Mouse (Mus musculus) lung, postnatal 25 days (tissue): ENCODE data around the gene Il22ra1.
"Not testable (repeated sequence)": the region's sequence is repeated elsewhere in the genome, so short reads cannot be mapped to it uniquely, and the experiment has no call there.

ENCODE experiments used
- DNase-seq: peaks from one replicate; pipeline ENCODE4 v3.0.0; 2022; ENCODE audit warnings: low spot score

Il22ra1 gene

GRCm38 (mm10) chr4:135727817-135728216 lies at the start of gene Il22ra1:
TSS of gene Il22ra1 (plus strand) at chr4:135728172.
- DNase-seq, result no peak

- DNase-seq, result no peak
Observed at GRCm38 (mm10) chr4:135679316-135679715, 48.7 kb upstream of the Il22ra1 start.

- no peak for DNase-seq
Observed at GRCm38 (mm10) chr4:135681789-135682188, 46.2 kb upstream of the Il22ra1 start.

- DNase-seq, result peak; percentile 47
Observed at GRCm38 (mm10) chr4:135683553-135683952, 44.4 kb upstream of the Il22ra1 start.

- DNase-seq, result no peak
Observed at GRCm38 (mm10) chr4:135684731-135685130, 43.2 kb upstream of the Il22ra1 start.

- DNase-seq, result peak; percentile 37
Observed at GRCm38 (mm10) chr4:135685906-135686567, 41.9 kb upstream of the Il22ra1 start, which contains the start of gene Ifnlr1. TSS of gene Ifnlr1 (plus strand) at chr4:135686287.

GRCm38 (mm10) chr4:135686568-135686953 lies 41.4 kb upstream of the Il22ra1 start:
- no peak for DNase-seq

- no peak for DNase-seq
Observed at GRCm38 (mm10) chr4:135689797-135690196, 38.2 kb upstream of the Il22ra1 start.

- peak; percentile 77 for DNase-seq
Observed at GRCm38 (mm10) chr4:135690241-135690640, 37.7 kb upstream of the Il22ra1 start.

GRCm38 (mm10) chr4:135692916-135693315 lies 35.1 kb upstream of the Il22ra1 start:
- no peak for DNase-seq

GRCm38 (mm10) chr4:135698498-135698897 lies 29.5 kb upstream of the Il22ra1 start:
- DNase-seq, result no peak

GRCm38 (mm10) chr4:135703497-135703896 lies 24.5 kb upstream of the Il22ra1 start:
- no peak for DNase-seq

GRCm38 (mm10) chr4:135704016-135704415 lies 24.0 kb upstream of the Il22ra1 start:
- DNase-seq, result no peak

GRCm38 (mm10) chr4:135706045-135706444 lies 21.9 kb upstream of the Il22ra1 start:
- no peak for DNase-seq

- peak; percentile 88 for DNase-seq
Observed at GRCm38 (mm10) chr4:135709072-135709564, 18.9 kb upstream of the Il22ra1 start.

GRCm38 (mm10) chr4:135709621-135710020 lies 18.4 kb upstream of the Il22ra1 start:
- DNase-seq, result no peak

GRCm38 (mm10) chr4:135710392-135710791 lies 17.6 kb upstream of the Il22ra1 start:
- no peak for DNase-seq

- no peak for DNase-seq
Observed at GRCm38 (mm10) chr4:135714776-135715175, 13.2 kb upstream of the Il22ra1 start.

- not testable (repeated sequence) for DNase-seq
Observed at GRCm38 (mm10) chr4:135716438-135716837, 11.5 kb upstream of the Il22ra1 start.

GRCm38 (mm10) chr4:135722540-135723290 lies 5.3 kb upstream of the Il22ra1 start:
- DNase-seq, result no peak

GRCm38 (mm10) chr4:135726416-135726815 lies 1.6 kb upstream of the Il22ra1 start:
- no peak for DNase-seq

GRCm38 (mm10) chr4:135730204-135730603 lies 2.2 kb downstream of the Il22ra1 start:
- DNase-seq, result no peak

GRCm38 (mm10) chr4:135730951-135731350 lies 3.0 kb downstream of the Il22ra1 start:
- no peak for DNase-seq
